In genomic region chr4:33039826-33040225, GRCm38 (mm10) we compare ENCODE assay signal across 29 mouse cellular contexts. TPM values are rescaled to one million over a fixed set of nuclear protein-coding genes. Genes with fewer than 3 reads are reported as not detected.
A peak's percentile ranks its signal among the peaks of the same experiment; 100 is the strongest.
DNase-seq lines count a peak whose midpoint lies in the region; ATAC-seq lines count a peak whose summit lies in the region.
"Had no signal": no experiment of that assay in that cellular context is flagged by ENCODE, and none has a peak within 500 bp of the region (broad histone marks: within the 10 kb centered on the region; RNA-seq: fewer than 3 reads in every experiment).

No protein-coding gene starts in this region.

- H3K9me3 ChIP-seq in forebrain, embryonic 11.5 days (ENCODE audit: control insufficient read depth, low read length), result no peaks in the 10 kb centered on the region; the same call in 1 of the 2 replicates
- H3K9me3 ChIP-seq: embryonic facial prominence, embryonic 15.5 days; forebrain, embryonic 15.5 days; G1E had no signal

- WGBS in forebrain, embryonic 11.5 days, result 89% methylated on average over 4 of the region's 4 CpGs

- H3K27ac ChIP-seq in forebrain, embryonic 11.5 days (ENCODE audit: low read depth, low read length), result no peak overlapping the region
- H3K27ac ChIP-seq: embryonic facial prominence, embryonic 13.5 days; embryonic facial prominence, embryonic 15.5 days; forebrain, embryonic 10.5 days; forebrain, embryonic 13.5 days; forebrain, embryonic 15.5 days had no signal

- H3K4me2 ChIP-seq in forebrain, embryonic 11.5 days (ENCODE audit: low read depth, low read length, severe bottlenecking), result no peak overlapping the region
- H3K4me2 ChIP-seq: embryonic facial prominence, embryonic 13.5 days; embryonic facial prominence, embryonic 15.5 days; forebrain, embryonic 13.5 days; forebrain, embryonic 15.5 days had no signal

- 0 out of 2 replicates have a peak, but pooled peaks have one; percentile 30 for ATAC-seq in megakaryocyte, adult 5-6 weeks (ENCODE audit: poor library complexity, severe bottlenecking)
- no peak for ATAC-seq in forebrain, embryonic 11.5 days (replicated peaks; ENCODE audit: low FRiP score)
- ATAC-seq: CD4-positive, CD25-positive, alpha-beta regulatory T cell, adult 4 months; forebrain, embryonic 13.5 days; forebrain, embryonic 15.5 days; forebrain, postnatal 0 days had no signal

- H3K36me3 ChIP-seq in forebrain, embryonic 11.5 days (ENCODE audit: control insufficient read depth, insufficient read depth, low read length), result peaks cover 5% of the 10 kb centered on the region; the same call in 1 of the 2 replicates

- DNase-seq in 3T3-L1 (ENCODE audit: low read depth, low spot score) (peak; percentile 9), 416B (ENCODE audit: low read depth) (peak; percentile 63), MN1 (ENCODE audit: low spot score) (no peak)
- no peak for DNase-seq in spleen, postnatal 4 days (ENCODE audit: low spot score in 2 of 2)
- DNase-seq in forebrain, embryonic 11.5 days (ENCODE audit: low spot score), result no peak
- DNase-seq: adrenal gland, adult 2 months; adrenal gland, postnatal 10 days; adrenal gland, postnatal 25 days; cerebellum, adult 11 months; cerebellum, adult 18-20 months; cerebellum, adult 8-10 months; cerebellum, adult 9-11 months; cerebellum, postnatal 14 days; cerebellum, postnatal 36 days; embryo, embryonic 11 days; forebrain, postnatal 0 days had no signal

- no peaks in the 10 kb centered on the region for H3K27me3 ChIP-seq in forebrain, embryonic 11.5 days (ENCODE audit: control insufficient read depth, insufficient read depth, low read length)
- H3K27me3 ChIP-seq: CH12.LX; embryonic facial prominence, embryonic 13.5 days; embryonic facial prominence, embryonic 15.5 days; forebrain, embryonic 13.5 days; forebrain, embryonic 15.5 days had no signal

- H3K4me3 ChIP-seq in forebrain, embryonic 11.5 days (ENCODE audit: low read depth, low read length), result no peak overlapping the region
- H3K4me3 ChIP-seq: embryonic facial prominence, embryonic 13.5 days; embryonic facial prominence, embryonic 15.5 days; erythroblast, embryonic 14.5 days; forebrain, embryonic 10.5 days; forebrain, embryonic 13.5 days; forebrain, embryonic 15.5 days had no signal

- no peaks in the 10 kb centered on the region for H3K4me1 ChIP-seq in forebrain, embryonic 11.5 days (replicated peaks; ENCODE audit: control insufficient read depth, insufficient read depth, low read length)
- H3K4me1 ChIP-seq: embryonic facial prominence, embryonic 13.5 days; embryonic facial prominence, embryonic 15.5 days; forebrain, embryonic 10.5 days; forebrain, embryonic 13.5 days; forebrain, embryonic 15.5 days had no signal

- no peak overlapping the region for H3K9ac ChIP-seq in forebrain, embryonic 11.5 days (ENCODE audit: low read length)
- H3K9ac ChIP-seq: embryonic facial prominence, embryonic 13.5 days; embryonic facial prominence, embryonic 15.5 days; forebrain, embryonic 13.5 days; forebrain, embryonic 15.5 days; forebrain, postnatal 0 days had no signal

RNA-seq across cellular contexts. Expression of gene Ube2j1, which starts 8.6 kb away (rescaled TPM):
- total RNA-seq in megakaryocyte, adult 5-6 weeks (2015), result 57.6 and 61.3 TPM in 2 replicates
- 59.9 and 65.6 TPM in 2 replicates for total RNA-seq in megakaryocyte, adult 5-6 weeks (2017)
- 54.6 and 57.7 TPM in 2 replicates for polyA plus RNA-seq in forebrain, embryonic 11.5 days (2014; fragmentation: Nextera tagmentation; extraction: Ambion mirVana)

RNA-seq across cellular contexts. Expression of gene Gabrr2, which starts 23.0 kb away (rescaled TPM):
- not detected in 2 replicates for total RNA-seq in megakaryocyte, adult 5-6 weeks (2015)
- total RNA-seq in megakaryocyte, adult 5-6 weeks (2017), result 0.18 TPM in 1 of 2 replicates, not detected in the other
- 0.36 and 0.73 TPM in 2 replicates for polyA plus RNA-seq in forebrain, embryonic 11.5 days (2014; fragmentation: Nextera tagmentation; extraction: Ambion mirVana)
- total RNA-seq: adrenal gland, adult 2 months; adrenal gland, postnatal 4 days; common myeloid progenitor, adult 5-6 weeks; forebrain, postnatal 0 days had no signal
- polyA plus RNA-seq: embryonic facial prominence, embryonic 11.5 days; erythroblast, embryonic 14.5 days; forebrain, postnatal 0 days; G1E had no signal

RNA-seq across cellular contexts. Expression of gene Rragd, which starts 57.0 kb away (rescaled TPM):
- total RNA-seq in megakaryocyte, adult 5-6 weeks (2015), result 0.33 and 3.5 TPM in 2 replicates
- total RNA-seq in megakaryocyte, adult 5-6 weeks (2017), result 0.24 and 0.44 TPM in 2 replicates
- 28.2 and 30.2 TPM in 2 replicates for polyA plus RNA-seq in forebrain, embryonic 11.5 days (2014; fragmentation: Nextera tagmentation; extraction: Ambion mirVana)

Comparison
In these comparisons a context has a peak if more than half of its experiments do, and no peak if none do; other contexts are left out.
1. DNase-seq: peak in 3T3-L1 (single experiment) and 416B (single experiment); none in MN1 (single experiment), spleen, postnatal 4 days (0 of 2) and forebrain, embryonic 11.5 days (single experiment).